In the genomic region with DNA sequence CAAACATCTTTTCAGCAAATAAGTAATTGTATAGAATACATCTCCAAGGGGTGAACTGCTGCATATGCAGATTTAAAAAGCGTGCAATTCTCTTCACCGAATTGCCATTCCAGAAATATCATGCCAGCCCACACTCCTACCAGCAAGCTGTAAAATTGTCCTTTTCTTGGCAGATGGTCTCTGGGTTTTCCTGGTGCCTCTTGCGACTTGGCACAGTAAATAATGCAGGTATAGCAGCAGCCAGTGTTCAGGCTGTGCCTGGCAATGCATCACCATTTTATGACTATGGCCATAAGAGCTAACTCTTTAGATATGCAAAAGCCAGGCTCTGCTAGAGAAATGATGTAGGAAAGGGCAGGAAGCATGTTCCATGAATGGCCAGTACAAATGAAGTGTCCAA, we compare ENCODE assay signal across 16 mouse cellular contexts.
DNase-seq lines count a peak whose midpoint lies in the region; ATAC-seq lines count a peak whose summit lies in the region.
"Had no signal": no experiment of that assay in that cellular context is flagged by ENCODE, and none has a peak within 500 bp of the region (broad histone marks: within the 10 kb centered on the region; RNA-seq: fewer than 3 reads in every experiment).

No protein-coding gene starts in this region.

- no peak overlapping the region for H3K4me2 ChIP-seq in kidney, embryonic 15.5 days
- H3K4me2 ChIP-seq: lung, embryonic 14.5 days had no signal

- no peaks in the 10 kb centered on the region for H3K36me3 ChIP-seq in kidney, embryonic 15.5 days

- no peaks in the 10 kb centered on the region for H3K9me3 ChIP-seq in kidney, embryonic 15.5 days (replicated peaks)

- no peak overlapping the region for H3K9ac ChIP-seq in kidney, embryonic 15.5 days
- H3K9ac ChIP-seq: lung, embryonic 14.5 days had no signal

- H3K4me3 ChIP-seq in kidney, embryonic 15.5 days (replicated peaks), result no peak overlapping the region

- intact Hi-C loops in left cerebral cortex, postnatal 14 days (cut with DNase I), result no loop called here

- H3K27ac ChIP-seq in kidney, embryonic 15.5 days, result no peak overlapping the region

- no peak for ATAC-seq in kidney, embryonic 15.5 days (replicated peaks; ENCODE audit: low FRiP score)
- ATAC-seq: CD4-positive, CD25-positive, alpha-beta regulatory T cell, adult 4 months; forebrain, embryonic 14.5 days had no signal

- no peaks in the 10 kb centered on the region for H3K27me3 ChIP-seq in kidney, embryonic 15.5 days

- 84% methylated on average over 3 of the region's 3 CpGs for WGBS in kidney, embryonic 15.5 days

- H3K4me1 ChIP-seq in kidney, embryonic 15.5 days, result no peaks in the 10 kb centered on the region

- DNase-seq in layer of hippocampus, adult 11-12 months (ENCODE audit: low spot score), result peak; percentile 62
- DNase-seq in layer of hippocampus, postnatal 10 days (ENCODE audit: low spot score in 2 of 2), result no peak
- peak; percentile 34 to 50 for DNase-seq in cerebellum, postnatal 25 days
- DNase-seq in frontal cortex, postnatal 36 days (ENCODE audit: low spot score in 2 of 2), result peak; percentile 58 to 85
- DNase-seq in left cerebral cortex, postnatal 14 days (ENCODE audit: low spot score in 2 of 2), result peak; percentile 43 to 46
- no peak for DNase-seq in kidney, postnatal 10 days
- DNase-seq: adrenal gland, postnatal 25 days; gastrocnemius, postnatal 14 days; kidney, adult 11 months; kidney, postnatal 36 days; liver; lung, embryonic 14.5 days; retina, postnatal 1 day had no signal

Comparison
In these comparisons a context has a peak if more than half of its experiments do, and no peak if none do; other contexts are left out.
1. DNase-seq: peak in layer of hippocampus, adult 11-12 months (single experiment), cerebellum, postnatal 25 days (2 of 2), frontal cortex, postnatal 36 days (2 of 2) and left cerebral cortex, postnatal 14 days (2 of 2); none in layer of hippocampus, postnatal 10 days (0 of 2) and kidney, postnatal 10 days (single experiment).